Mouse (Mus musculus) myocyte (in vitro differentiated cells): ENCODE measurements at regions not wholly inside any gene's neighbourhood (a gene's known extent, or its start where the extent isn't known, plus 50 kb on each side); places are given as distances from the start of the nearest gene placed in this dataset.

Experiments used
- CEBPB ChIP-seq: IDR thresholded peaks from 2 replicates; pipeline ENCODE4 v1.6.1; 2011; ENCODE audit warnings: mild to moderate bottlenecking, moderate library complexity; ENCODE audit not compliant: poor library complexity, insufficient read depth, severe bottlenecking
- E2F4 ChIP-seq: IDR thresholded peaks from one replicate; pipeline ENCODE4 v1.6.1; 2011; ENCODE audit warnings: mild to moderate bottlenecking, control low read depth, moderate library complexity; ENCODE audit not compliant: insufficient read depth
- MAX ChIP-seq: IDR thresholded peaks from one replicate; pipeline ENCODE4 v1.6.1; 2011; ENCODE audit warnings: low read depth, mild to moderate bottlenecking, control low read depth
- MYOD1 ChIP-seq, 3 experiments: IDR thresholded peaks; one replicate each; pipeline ENCODE4 v1.6.1; 2011; ENCODE audit warnings: control low read depth in 2 of 3, low read depth in 2 of 3, mild to moderate bottlenecking in 2 of 3, moderate library complexity in 1 of 3; ENCODE audit not compliant: insufficient read length in 2 of 3, control insufficient read depth in 1 of 3
- MYOG ChIP-seq, 3 experiments: IDR thresholded peaks; one replicate each; pipeline ENCODE4 v1.6.1; 2011; ENCODE audit warnings: control low read depth in 2 of 3, low read depth in 2 of 3, mild to moderate bottlenecking in 2 of 3; ENCODE audit not compliant: insufficient read length in 2 of 3, control insufficient read depth in 1 of 3, insufficient read depth in 1 of 3
- POLR2A ChIP-seq: IDR thresholded peaks from one replicate; pipeline ENCODE4 v1.6.1; 2011; ENCODE audit warnings: low read depth, mild to moderate bottlenecking, control low read depth, moderate library complexity; ENCODE audit not compliant: insufficient read length
- POLR2AphosphoS2 ChIP-seq: IDR thresholded peaks from one replicate; pipeline ENCODE4 v1.6.1; 2011; ENCODE audit warnings: low read depth, control low read depth; ENCODE audit not compliant: insufficient read length
- REST ChIP-seq: IDR thresholded peaks from one replicate; pipeline ENCODE4 v1.6.1; 2011; ENCODE audit warnings: mild to moderate bottlenecking, control low read depth, moderate library complexity; ENCODE audit not compliant: insufficient read depth, insufficient read length
- SRF ChIP-seq: IDR thresholded peaks from one replicate; pipeline ENCODE4 v1.6.1; 2011; ENCODE audit warnings: low read depth; ENCODE audit not compliant: control insufficient read depth, insufficient read length
- TCF12 ChIP-seq: IDR thresholded peaks from one replicate; pipeline ENCODE4 v1.6.1; 2011; ENCODE audit warnings: mild to moderate bottlenecking, control low read depth; ENCODE audit not compliant: poor library complexity, insufficient read depth, severe bottlenecking
- TCF3 ChIP-seq: IDR thresholded peaks from one replicate; pipeline ENCODE4 v1.6.1; 2011; ENCODE audit warnings: low read depth, control low read depth; ENCODE audit not compliant: insufficient read length
- USF1 ChIP-seq: IDR thresholded peaks from one replicate; pipeline ENCODE4 v1.6.1; 2011; ENCODE audit warnings: low read depth, mild to moderate bottlenecking, control low read depth, moderate library complexity

DNA sequence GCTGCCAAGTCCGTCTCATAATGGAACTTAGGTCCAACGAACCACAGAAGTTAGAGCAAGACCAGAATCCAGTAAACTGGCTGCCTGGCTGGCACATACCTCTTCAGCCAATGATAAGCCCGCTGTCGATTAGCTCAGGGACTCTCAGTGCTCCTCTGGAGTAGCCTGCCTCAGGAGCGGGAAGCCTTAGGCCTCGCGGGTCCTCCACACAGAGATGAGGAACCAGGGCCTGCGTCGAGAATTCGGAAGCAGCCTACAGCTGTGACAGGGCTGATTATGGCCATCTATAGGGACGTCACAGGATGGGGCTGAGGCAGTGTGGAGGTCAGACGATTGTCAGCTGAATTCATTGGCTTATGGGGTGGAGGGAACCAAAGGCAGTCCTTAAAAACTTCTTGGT, 140.1 kb upstream of the Zmiz1 start:
- TF ChIP-seq TCF12 (no peak), MAX (no peak), POLR2A (no peak), CEBPB (no peak), SRF (no peak), MYOG (IDR thresholded peaks at IDR 0.05; ENCODE audit: control insufficient read depth in 1 of 3, insufficient read depth in 1 of 3, insufficient read length in 2 of 3, low read depth in 2 of 3) (no peak), MYOD1 (IDR thresholded peaks at IDR 0.05; ENCODE audit: control insufficient read depth in 1 of 3, insufficient read length in 2 of 3, low read depth in 2 of 3) (no peak), E2F4 (no peak), REST (no peak), POLR2AphosphoS2 (no peak), USF1 (no peak), TCF3 (no peak)
